Mouse (Mus musculus) bone marrow macrophage, adult 2 months (primary cell): ENCODE results near the gene Metap1.

ENCODE experiments used
- CTCF ChIP-seq: IDR thresholded peaks from 2 replicates; pipeline ENCODE4 v1.5.1; 2012; ENCODE audit warnings: low read depth, mild to moderate bottlenecking, low read length, moderate library complexity
- POLR2A ChIP-seq: IDR thresholded peaks from 2 replicates; pipeline ENCODE4 v1.6.1; 2012; ENCODE audit warnings: mild to moderate bottlenecking, low read depth, low read length, borderline replicate concordance

GRCm38 (mm10) chr3:138488584-138489326, 560 bp downstream of the Metap1 start:
- no peak for TF ChIP-seq POLR2A
- TF ChIP-seq CTCF, result no peak
